ENCODE assay signal across 8 mouse cellular contexts in the genomic region with DNA sequence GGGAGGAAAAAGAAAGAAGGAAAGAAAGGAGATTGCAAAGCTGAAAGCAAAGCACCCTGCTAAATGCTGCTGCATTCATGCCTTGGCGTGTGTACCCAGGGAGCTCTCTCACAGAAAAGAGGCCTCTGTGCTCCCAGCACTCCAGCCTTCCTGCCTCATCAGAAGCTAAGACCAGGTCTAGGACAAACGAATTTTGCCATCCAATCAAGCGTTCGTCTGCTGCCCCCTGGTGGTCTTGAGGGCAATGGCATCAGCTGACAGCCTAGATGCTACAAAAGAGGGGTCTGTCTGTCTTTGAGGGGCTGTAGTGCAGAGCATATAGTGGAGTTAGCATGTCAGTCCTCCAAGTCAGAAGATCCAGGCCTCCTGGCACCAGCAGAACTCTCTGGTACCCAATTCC. TPM values are rescaled to one million over a fixed set of nuclear protein-coding genes. Genes with fewer than 3 reads are reported as not detected.
DNase-seq lines count a peak whose midpoint lies in the region; ATAC-seq and TF ChIP-seq lines count a peak whose summit lies in the region.

No protein-coding gene starts in this region.

- H3K9me3 ChIP-seq in hindbrain, embryonic 14.5 days (ENCODE audit: control insufficient read depth, low read length), result no peaks in the 10 kb centered on the region

- TF ChIP-seq CTCF in cerebellum, adult 2 months (IDR thresholded peaks at IDR 0.05; ENCODE audit: borderline replicate concordance, insufficient read depth, low read depth, low read length), result peak; percentile 98

- H3K4me3 ChIP-seq in cerebellum, adult 2 months (replicated peaks; ENCODE audit: insufficient read depth, low read depth, low read length), result no peak overlapping the region
- no peak overlapping the region for H3K4me3 ChIP-seq in hindbrain, embryonic 14.5 days (replicated peaks; ENCODE audit: low read length)

- H3K4me1 ChIP-seq in cerebellum, adult 2 months (ENCODE audit: control insufficient read depth, insufficient read depth, low read length), result no peaks in the 10 kb centered on the region
- H3K4me1 ChIP-seq in hindbrain, embryonic 14.5 days (replicated peaks; ENCODE audit: control insufficient read depth, insufficient read depth, low read length), result peaks cover 26% of the 10 kb centered on the region

- no peak overlapping the region for H3K27ac ChIP-seq in cerebellum, adult 2 months (ENCODE audit: insufficient read depth, low read length)
- H3K27ac ChIP-seq in hindbrain, embryonic 14.5 days, result no peak overlapping the region

- H3K27me3 ChIP-seq in cerebellum, adult 2 months (ENCODE audit: control insufficient read depth, insufficient read depth, low read length), result no peaks in the 10 kb centered on the region
- no peaks in the 10 kb centered on the region for H3K27me3 ChIP-seq in hindbrain, embryonic 14.5 days (ENCODE audit: control insufficient read depth, insufficient read depth, low read length)

- ATAC-seq in hindbrain, embryonic 14.5 days (ENCODE audit: low FRiP score), result peak; percentile 25; the same call in 1 of the 2 replicates

- no peak overlapping the region for H3K4me2 ChIP-seq in hindbrain, embryonic 14.5 days (replicated peaks)

- no peak overlapping the region for H3K9ac ChIP-seq in hindbrain, embryonic 14.5 days

- TF ChIP-seq POLR2A in cerebellum, adult 2 months (IDR thresholded peaks at IDR 0.05; ENCODE audit: borderline replicate concordance, insufficient read depth, low read length), result no peak

- no peaks in the 10 kb centered on the region for H3K36me3 ChIP-seq in hindbrain, embryonic 14.5 days (replicated peaks; ENCODE audit: control insufficient read depth, insufficient read depth)

- WGBS in cerebellum, adult 2 months, result 2% methylated on average over 4 of the region's 4 CpGs
- WGBS in hindbrain, embryonic 14.5 days, result 0% methylated on average over 4 of the region's 4 CpGs

- DNase-seq in T-cell, adult 2 months (ENCODE audit: low spot score), result peak; percentile 73
- peak; percentile 71 to 86 for DNase-seq in cerebellum, adult 2 months
- peak; percentile 88 for DNase-seq in forelimb bud, embryonic 11.5 days (ENCODE audit: low read depth, low spot score)
- DNase-seq in hindbrain, embryonic 14.5 days (ENCODE audit: low spot score), result peak; percentile 97
- DNase-seq in left cerebral cortex, adult 11 months (ENCODE audit: low spot score), result peak; percentile 76
- DNase-seq in mesoderm, embryonic 11.5 days (ENCODE audit: low read depth, low spot score), result peak; percentile 91
- peak; percentile 62 to 63 for DNase-seq in right cerebral cortex, postnatal 36 days (ENCODE audit: low spot score in 2 of 2)
- peak; percentile 86 for DNase-seq in urinary bladder, postnatal 25 days (ENCODE audit: low spot score)

RNA-seq across cellular contexts. Expression of gene Vav2, which starts 1.2 kb away (rescaled TPM):
- 14.7 and 16.1 TPM in 2 replicates for polyA plus RNA-seq in cerebellum, adult 2 months (2012; rRNA removed)
- polyA plus RNA-seq in hindbrain, embryonic 14.5 days (2014; fragmentation: Nextera tagmentation; extraction: Ambion mirVana), result 15.0 and 16.0 TPM in 2 replicates

RNA-seq across cellular contexts. Expression of gene Brd3os, which starts 14.1 kb away (rescaled TPM):
- polyA plus RNA-seq in cerebellum, adult 2 months (2012; rRNA removed), result 36.0 and 38.0 TPM in 2 replicates
- 43.8 and 45.9 TPM in 2 replicates for polyA plus RNA-seq in hindbrain, embryonic 14.5 days (2014; fragmentation: Nextera tagmentation; extraction: Ambion mirVana)
